Mouse (Mus musculus) megakaryocyte-erythroid progenitor cell, adult 5 weeks (primary cell): Measurements from ENCODE around the gene Hbq1b. TPM values are rescaled to one million over a fixed set of nuclear protein-coding genes. Genes with fewer than 3 reads are reported as not detected.

Experiments used
- polyA plus RNA-seq: library from polyadenylated mRNA; stranded (reverse); fragments of >175 nt; gene quantifications from 2 replicates; pipeline ENCODE4 v1.2.3, GENCODE M21; 2012

Hbq1b gene
- not detected in 2 replicates for polyA plus RNA-seq

GRCm38 (mm10) chr11:32286695-32287492 lies at the start of gene Hbq1b:
Gene Hbq1b (plus strand): TSS chr11:32286965.

GRCm38 (mm10) chr11:32267188-32267884 lies 19.4 kb upstream of the Hbq1b start, which contains the start of gene Nprl3:
Gene Nprl3 (minus strand): TSS chr11:32267707.

DNA sequence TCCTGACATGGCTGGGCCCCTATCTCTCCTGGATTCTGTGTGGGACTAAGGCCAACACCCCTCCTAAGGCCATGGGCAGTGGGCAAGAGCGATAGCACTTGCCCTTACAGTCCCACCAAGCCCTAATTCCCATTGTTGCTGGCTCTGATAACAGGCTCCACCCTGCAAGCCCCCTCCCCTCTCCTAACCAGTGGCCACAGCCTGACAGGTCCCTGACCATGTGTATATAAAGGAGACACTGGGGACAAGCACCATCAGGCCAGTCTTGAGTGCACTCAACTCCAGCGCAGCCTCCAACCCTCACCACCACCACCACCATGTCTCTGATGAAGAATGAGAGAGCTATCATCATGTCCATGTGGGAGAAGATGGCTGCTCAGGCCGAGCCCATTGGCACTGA lies 10.4 kb upstream of the Hbq1b start, which contains the start of gene Hba-x:
Gene Hba-x (plus strand): TSS at position 54 of the 400 bp plus-strand sequence.

DNA sequence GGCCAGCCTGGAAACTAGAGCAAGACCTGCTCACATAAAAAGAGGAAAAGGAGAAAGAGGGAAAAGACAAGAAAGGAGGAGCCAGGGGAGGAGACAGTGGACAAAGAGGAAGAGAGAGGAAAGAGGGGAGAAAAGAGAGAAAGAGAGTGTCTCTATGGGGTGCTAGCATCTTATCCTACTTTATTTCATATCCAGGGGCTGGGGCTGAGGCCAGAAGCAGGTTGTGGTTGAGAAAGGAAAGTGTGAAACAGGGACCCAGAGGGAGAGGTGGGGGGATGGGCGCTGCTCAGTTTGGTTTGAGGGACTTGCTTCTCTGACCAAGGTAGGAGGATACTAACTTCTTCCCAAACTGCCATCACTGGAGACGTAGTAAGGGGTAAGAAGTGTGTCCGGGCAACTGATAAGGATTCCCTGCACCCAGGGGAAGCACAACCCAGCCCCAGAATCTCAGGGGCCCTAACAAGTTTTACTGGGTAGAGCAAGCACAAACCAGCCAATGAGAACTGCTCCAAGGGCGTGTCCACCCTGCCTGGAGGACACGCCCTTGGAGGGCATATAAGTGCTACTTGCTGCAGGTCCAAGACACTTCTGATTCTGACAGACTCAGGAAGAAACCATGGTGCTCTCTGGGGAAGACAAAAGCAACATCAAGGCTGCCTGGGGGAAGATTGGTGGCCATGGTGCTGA lies 3.5 kb upstream of the Hbq1b start, which contains the start of gene Hba-a1:
Gene Hba-a1 (plus strand): TSS at position 421 of the 687 bp plus-strand sequence.

DNA sequence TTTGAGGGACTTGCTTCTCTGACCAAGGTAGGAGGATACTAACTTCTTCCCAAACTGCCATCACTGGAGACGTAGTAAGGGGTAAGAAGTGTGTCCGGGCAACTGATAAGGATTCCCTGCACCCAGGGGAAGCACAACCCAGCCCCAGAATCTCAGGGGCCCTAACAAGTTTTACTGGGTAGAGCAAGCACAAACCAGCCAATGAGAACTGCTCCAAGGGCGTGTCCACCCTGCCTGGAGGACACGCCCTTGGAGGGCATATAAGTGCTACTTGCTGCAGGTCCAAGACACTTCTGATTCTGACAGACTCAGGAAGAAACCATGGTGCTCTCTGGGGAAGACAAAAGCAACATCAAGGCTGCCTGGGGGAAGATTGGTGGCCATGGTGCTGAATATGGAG lies 9.4 kb downstream of the Hbq1b start, which contains the start of gene Hba-a2:
Gene Hba-a2 (plus strand): TSS at position 287 of the 400 bp plus-strand sequence.

GRCm38 (mm10) chr11:32299865-32300264 lies 13.1 kb downstream of the Hbq1b start, which contains the start of gene Hbq1a:
Gene Hbq1a (plus strand): TSS chr11:32300069.

Other genes starting within 250 kb of the Hbq1b start
- gene Il9r, start 86.7 kb upstream of the Hbq1b start, polyA plus RNA-seq, result 0.04 and 0.13 TPM in 2 replicates
- gene Snrnp25, start 81.5 kb upstream of the Hbq1b start, polyA plus RNA-seq, result 53.1 and 58.3 TPM in 2 replicates
- gene Rhbdf1, start 64.7 kb upstream of the Hbq1b start, polyA plus RNA-seq, result 2.9 and 6.0 TPM in 2 replicates
- gene Mpg, start 60.5 kb upstream of the Hbq1b start, polyA plus RNA-seq, result 7.3 and 7.9 TPM in 2 replicates
- 32.3 and 34.7 TPM in 2 replicates for gene Nprl3, start 19.3 kb upstream of the Hbq1b start, polyA plus RNA-seq
- gene Hba-x, start 10.6 kb upstream of the Hbq1b start, polyA plus RNA-seq, result not detected in 2 replicates
- gene Hba-a1, start 3.5 kb upstream of the Hbq1b start, polyA plus RNA-seq, result 485 and 868 TPM in 2 replicates
- gene Hba-a2, start 9.5 kb downstream of the Hbq1b start, polyA plus RNA-seq, result 294 and 751 TPM in 2 replicates
- gene Hbq1a, start 13.1 kb downstream of the Hbq1b start, polyA plus RNA-seq, result not detected in 2 replicates
- gene Sh3pxd2b, start 60.9 kb downstream of the Hbq1b start, polyA plus RNA-seq, result 4.6 and 4.9 TPM in 2 replicates
- gene Ubtd2, start 168.4 kb downstream of the Hbq1b start, polyA plus RNA-seq, result 5.7 and 11.8 TPM in 2 replicates
- not detected in 2 replicates for gene Efcab9, start 245.1 kb downstream of the Hbq1b start, polyA plus RNA-seq
- 25.0 and 26.8 TPM in 2 replicates for gene Stk10, start 246.3 kb downstream of the Hbq1b start, polyA plus RNA-seq